Comparison of ENCODE assay signal across 8 mouse cellular contexts in the genomic region with DNA sequence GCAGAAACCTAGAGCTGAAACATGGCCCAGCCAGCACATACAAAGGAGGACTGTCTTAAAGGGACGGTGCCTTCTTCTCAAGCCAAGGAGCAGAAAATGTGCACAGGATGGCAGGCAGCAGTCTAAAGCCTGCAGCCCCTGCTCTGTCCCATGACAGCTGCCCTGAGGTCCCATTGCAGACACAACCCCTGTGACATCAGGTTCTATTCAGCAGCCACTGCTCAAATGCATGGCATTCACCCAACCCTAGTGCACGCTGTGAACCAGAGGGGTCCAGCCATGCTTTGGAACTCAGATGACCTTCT. TPM values are rescaled to one million over a fixed set of nuclear protein-coding genes. Genes with fewer than 3 reads are reported as not detected.
DNase-seq lines count a peak whose midpoint lies in the region; ATAC-seq and TF ChIP-seq lines count a peak whose summit lies in the region.

No protein-coding gene starts in this region.

- ATAC-seq in cerebellum, adult (ENCODE audit: insufficient number of reproducible peaks, low FRiP score, low TSS enrichment) = no peak
- ATAC-seq in lung, embryonic 14.5 days (ENCODE audit: insufficient read depth) = no peak
- peak; percentile 44 for ATAC-seq in hindbrain, postnatal 0 days
- ATAC-seq in neural tube, embryonic 15.5 days (ENCODE audit: low FRiP score) = no peak

- no peak overlapping the region for H3K4me3 ChIP-seq in lung, embryonic 14.5 days (ENCODE audit: low read depth, low read length)
- peak overlapping the region; percentile 14; the same call in 1 of the 2 replicates for H3K4me3 ChIP-seq in hindbrain, postnatal 0 days (ENCODE audit: low read length)
- peak overlapping the region; percentile 27 for H3K4me3 ChIP-seq in neural tube, embryonic 15.5 days (replicated peaks)
- H3K4me3 ChIP-seq in kidney, adult 2 months (ENCODE audit: insufficient read depth, low read depth, low read length) = no peak overlapping the region

- H3K36me3 ChIP-seq in lung, embryonic 14.5 days (ENCODE audit: insufficient read depth) = no peaks in the 10 kb centered on the region; the same call in 1 of the 2 replicates
- no peaks in the 10 kb centered on the region for H3K36me3 ChIP-seq in hindbrain, postnatal 0 days (ENCODE audit: insufficient read depth, low read length)
- peaks cover 1% of the 10 kb centered on the region; the same call in 1 of the 2 replicates for H3K36me3 ChIP-seq in neural tube, embryonic 15.5 days
- no peaks in the 10 kb centered on the region for H3K36me3 ChIP-seq in kidney, adult 2 months (ENCODE audit: control insufficient read depth, insufficient read depth, low read length)

- TF ChIP-seq POLR2A in kidney, adult 2 months (IDR thresholded peaks at IDR 0.05; ENCODE audit: low read depth, low read length) = no peak

- H3K27me3 ChIP-seq in lung, embryonic 14.5 days (ENCODE audit: insufficient read depth, low read length) = no peaks in the 10 kb centered on the region
- H3K27me3 ChIP-seq in hindbrain, postnatal 0 days (ENCODE audit: insufficient read depth, low read length) = no peaks in the 10 kb centered on the region
- no peaks in the 10 kb centered on the region for H3K27me3 ChIP-seq in neural tube, embryonic 15.5 days (replicated peaks)
- H3K27me3 ChIP-seq in kidney, adult 2 months (replicated peaks; ENCODE audit: control insufficient read depth, insufficient read depth, low read length) = no peaks in the 10 kb centered on the region

- no peaks in the 10 kb centered on the region for H3K9me3 ChIP-seq in lung, embryonic 14.5 days (ENCODE audit: low read depth, low read length)
- no peaks in the 10 kb centered on the region for H3K9me3 ChIP-seq in hindbrain, postnatal 0 days (ENCODE audit: low read length)
- no peaks in the 10 kb centered on the region for H3K9me3 ChIP-seq in neural tube, embryonic 15.5 days (replicated peaks)

- H3K4me2 ChIP-seq in lung, embryonic 14.5 days = peak overlapping the region; percentile 35
- H3K4me2 ChIP-seq in hindbrain, postnatal 0 days (ENCODE audit: low read depth, low read length) = peak overlapping the region; percentile 51
- peak overlapping the region; percentile 73 for H3K4me2 ChIP-seq in neural tube, embryonic 15.5 days

- no peak for TF ChIP-seq CTCF in lung, embryonic 14.5 days (IDR thresholded peaks at IDR 0.05; ENCODE audit: low read depth)
- TF ChIP-seq CTCF in hindbrain, postnatal 0 days (IDR thresholded peaks at IDR 0.05; ENCODE audit: low read depth) = no peak
- no peak for TF ChIP-seq CTCF in kidney, adult 2 months (conservative IDR thresholded peaks at IDR 0.05; ENCODE audit: insufficient read depth, insufficient read length, low read depth, low read length)

- 43% methylated on average over 2 of the region's 2 CpGs for WGBS in lung, embryonic 14.5 days
- WGBS in hindbrain, postnatal 0 days = 2% methylated on average over 2 of the region's 2 CpGs
- whole genome bisulfite sequencing in neural tube, embryonic 15.5 days = 4% methylated on average over 2 of the region's 2 CpGs
- 36% methylated on average over 2 of the region's 2 CpGs for WGBS in kidney, adult 2 months

- DNase-seq in cerebellum, adult 9-11 months = peak; percentile 63
- peak; percentile 38 for DNase-seq in lung, embryonic 14.5 days
- no peak for DNase-seq in lung, postnatal 10 days
- peak; percentile 62 for DNase-seq in hindbrain, postnatal 0 days (ENCODE audit: low spot score)
- DNase-seq in B cell, adult 2 months = no peak
- DNase-seq in kidney, adult 2 months = no peak

- H3K4me1 ChIP-seq in lung, embryonic 14.5 days (ENCODE audit: insufficient read depth) = peaks cover 72% of the 10 kb centered on the region
- H3K4me1 ChIP-seq in hindbrain, postnatal 0 days (ENCODE audit: insufficient read depth, low read length) = peaks cover 77% of the 10 kb centered on the region
- peaks cover 86% of the 10 kb centered on the region for H3K4me1 ChIP-seq in neural tube, embryonic 15.5 days
- H3K4me1 ChIP-seq in kidney, adult 2 months (ENCODE audit: control insufficient read depth, insufficient read depth, low read length) = peaks cover 78% of the 10 kb centered on the region

- H3K9ac ChIP-seq in lung, embryonic 14.5 days = no peak overlapping the region; the same call in 1 of the 2 replicates
- peak overlapping the region; percentile 47 for H3K9ac ChIP-seq in hindbrain, postnatal 0 days (replicated peaks; ENCODE audit: low read length)
- H3K9ac ChIP-seq in neural tube, embryonic 15.5 days (replicated peaks) = peak overlapping the region; percentile 41

- peak overlapping the region; percentile 50; the same call in 1 of the 2 replicates for H3K27ac ChIP-seq in lung, embryonic 14.5 days (ENCODE audit: low read depth)
- peak overlapping the region; percentile 89 for H3K27ac ChIP-seq in hindbrain, postnatal 0 days
- H3K27ac ChIP-seq in neural tube, embryonic 15.5 days (replicated peaks) = peak overlapping the region; percentile 80
- H3K27ac ChIP-seq in kidney, adult 2 months (ENCODE audit: insufficient read depth, low read depth, low read length) = no peak overlapping the region

RNA-seq across cellular contexts. Expression of a gene that starts 50.1 kb away (rescaled TPM):
- polyA plus RNA-seq in lung, embryonic 14.5 days (2014; fragmentation: Nextera tagmentation; extraction: Ambion mirVana) = 10.5 and 11.5 TPM in 2 replicates
- total RNA-seq in hindbrain, postnatal 0 days (2014; rRNA removed) = 42.9 and 48.3 TPM in 2 replicates
- 15.7 and 19.5 TPM in 2 replicates for polyA plus RNA-seq in hindbrain, postnatal 0 days (2015; fragmentation: Nextera tagmentation; extraction: Ambion mirVana)
- polyA plus RNA-seq in neural tube, embryonic 15.5 days (2015; fragmentation: Nextera tagmentation; extraction: Ambion mirVana) = 22.5 and 24.8 TPM in 2 replicates
- 18.9 and 19.5 TPM in 2 replicates for polyA plus RNA-seq in kidney, adult 2 months (2012; rRNA removed)

Comparison
In these comparisons a context has a peak if more than half of its experiments do, and no peak if none do; other contexts are left out.
1. DNase-seq: peak in cerebellum, adult 9-11 months (single experiment), lung, embryonic 14.5 days (single experiment) and hindbrain, postnatal 0 days (single experiment); none in lung, postnatal 10 days (single experiment), B cell, adult 2 months (0 of 2) and kidney, adult 2 months (single experiment).
2. H3K4me3 ChIP-seq: peak in hindbrain, postnatal 0 days (single experiment) and neural tube, embryonic 15.5 days (single experiment); none in lung, embryonic 14.5 days (single experiment) and kidney, adult 2 months (single experiment).
3. Peak in every context shown above with its lines, with median percentiles within 50 percentile points of each other: H3K4me2 ChIP-seq.